Mouse (Mus musculus) pancreas, adult 10 weeks (tissue): ENCODE measurements around the gene Grk3. TPM values are rescaled to one million over a fixed set of nuclear protein-coding genes. Genes with fewer than 3 reads are reported as not detected.

Experiments
- polyA plus RNA-seq: library from polyadenylated mRNA; stranded (reverse); fragments of 350-450 nt; fragmentation: Illumina TruSeq; extraction: RNeasy Lipid Tissue Mini Kit (QIAGEN cat#74804); gene quantifications from one replicate; pipeline ENCODE4 v1.2.3, GENCODE M21; 2015; ENCODE audit warnings: low read depth, low replicate concordance; ENCODE audit not compliant: insufficient read depth

Gene Grk3
- 4.8 TPM for polyA plus RNA-seq

DNA sequence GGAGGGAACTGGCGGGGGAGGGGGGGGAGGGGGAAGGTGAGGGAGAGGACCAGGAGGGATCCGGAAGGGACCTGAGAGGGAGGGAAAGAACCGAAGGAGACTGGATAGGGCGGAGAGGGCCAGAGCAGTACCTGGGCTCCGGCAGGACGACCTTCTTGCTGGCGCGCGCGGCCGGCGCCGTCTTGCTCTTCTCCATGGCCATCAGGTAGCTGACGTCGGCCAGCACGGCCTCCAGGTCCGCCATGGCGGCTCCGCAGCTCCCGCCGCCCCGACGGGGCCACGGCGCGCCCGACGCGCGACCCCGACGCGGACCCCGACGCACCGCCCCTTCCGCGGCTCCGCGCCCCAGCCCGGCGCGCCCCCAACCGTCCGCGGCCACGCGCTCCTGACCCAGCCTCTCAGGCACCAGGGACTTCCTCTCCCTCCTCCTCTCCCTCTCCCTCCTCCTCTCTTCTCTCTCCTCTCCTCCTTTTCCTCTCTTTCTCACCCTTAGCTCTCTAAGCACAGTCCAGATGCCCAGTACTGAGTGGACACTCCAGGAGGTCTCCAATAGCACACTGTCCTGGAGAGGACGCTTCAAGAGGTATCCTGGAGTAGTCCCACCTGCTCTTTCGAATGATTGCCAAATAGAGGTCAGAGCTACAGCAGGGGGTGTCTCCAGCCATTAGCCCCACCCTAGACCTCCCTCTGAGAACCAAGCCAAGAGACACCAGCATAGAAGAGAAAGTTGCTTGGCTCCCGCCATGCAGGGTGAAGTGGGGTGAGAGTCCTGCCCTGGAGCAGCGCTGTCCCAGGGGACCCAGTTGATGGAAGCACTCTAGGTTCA lies at the start of gene Grk3:
Grk3 (minus strand) TSS at position 556 of the 826 bp plus-strand sequence.

DNA sequence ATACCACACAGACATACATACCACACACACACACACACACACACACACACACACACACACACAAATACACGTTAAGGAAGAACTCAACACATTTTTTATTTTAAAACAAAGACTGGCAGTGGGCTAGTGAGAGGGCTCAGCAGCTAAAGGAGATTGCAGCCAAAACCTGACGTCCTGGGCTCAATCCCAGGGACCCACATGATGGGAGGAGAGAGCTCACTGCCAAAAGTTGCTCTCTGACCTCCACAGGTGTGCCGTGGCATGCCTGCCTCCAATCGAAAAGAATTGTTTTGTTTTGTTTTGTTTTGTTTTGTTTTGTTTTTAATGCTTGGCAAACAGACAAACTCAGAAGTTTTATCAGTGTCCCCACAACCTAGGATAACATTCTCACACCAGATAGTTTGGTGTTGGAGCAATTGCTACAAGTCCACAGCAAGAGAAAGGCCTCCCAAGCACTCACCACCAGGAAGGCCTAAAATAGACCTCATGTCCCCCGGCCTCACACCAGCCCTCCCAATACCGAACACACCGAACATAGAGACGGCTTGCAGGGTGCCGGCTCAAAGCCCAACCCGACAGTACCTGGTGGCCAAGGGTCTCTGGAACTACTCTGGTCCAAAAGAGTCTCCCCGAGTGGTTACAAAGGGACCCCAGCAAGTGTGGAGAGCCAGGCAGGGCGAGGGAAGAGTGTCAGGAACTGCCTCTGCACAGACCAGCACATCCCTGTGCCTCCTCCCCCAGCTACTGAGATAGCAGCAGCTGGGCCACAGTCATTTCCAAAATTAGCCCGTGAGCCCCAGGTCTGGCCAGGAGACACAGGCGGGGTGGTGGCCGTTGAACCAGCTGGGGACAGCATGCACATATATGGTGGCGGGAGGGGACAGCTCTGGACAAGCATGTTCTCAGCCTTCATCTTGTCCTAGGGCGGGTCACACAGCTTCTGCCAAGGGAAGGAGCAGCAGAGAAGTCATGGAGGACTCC lies 119.6 kb downstream of the Grk3 start, which contains the start of gene Myo18b:
Myo18b (minus strand) TSS at position 689 of the 981 bp plus-strand sequence.

Other genes starting within 250 kb of the Grk3 start
- not detected for gene Myo18b, start 119.4 kb downstream of the Grk3 start, polyA plus RNA-seq
- gene Crybb2, start 54.3 kb upstream of the Grk3 start, polyA plus RNA-seq = not detected
- 3.1 TPM for gene Crybb3, start 65.8 kb upstream of the Grk3 start, polyA plus RNA-seq
- gene 2900026A02Rik, start 205.4 kb upstream of the Grk3 start, polyA plus RNA-seq = 10.7 TPM
- gene Tmem211, start 211.1 kb upstream of the Grk3 start, polyA plus RNA-seq = not detected